Comparison of ENCODE assay signal across 12 mouse cellular contexts in the genomic region with DNA sequence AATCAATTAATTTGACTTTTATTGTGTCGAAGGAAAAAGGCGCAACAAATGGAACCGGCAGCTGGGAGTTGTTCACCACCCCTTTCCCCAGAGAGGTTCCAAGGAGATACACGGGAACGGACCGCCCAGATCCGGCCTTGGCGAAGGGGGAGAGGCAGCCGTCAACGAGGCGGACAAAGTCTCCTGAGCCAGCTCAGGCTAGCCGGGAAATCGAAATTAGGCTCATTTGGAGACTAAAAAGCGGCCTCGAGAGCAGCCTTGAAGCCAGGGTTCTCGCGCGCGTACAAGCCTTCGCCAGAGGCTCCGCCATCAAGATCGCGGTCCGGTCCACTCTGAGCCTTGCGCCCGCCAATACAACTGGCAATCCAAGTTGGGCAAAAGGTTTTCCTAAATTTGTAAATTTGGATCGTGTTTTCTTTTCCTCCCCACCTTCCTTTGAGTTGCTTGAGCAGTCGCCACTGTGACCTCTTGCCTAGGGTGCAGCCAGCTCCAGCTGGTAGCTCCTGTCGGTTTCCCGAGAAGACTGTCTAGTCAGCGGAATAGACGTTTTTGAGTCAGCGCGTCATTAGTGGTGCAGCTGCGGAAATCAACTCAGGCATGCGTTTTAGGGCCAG. TPM values are rescaled to one million over a fixed set of nuclear protein-coding genes. Genes with fewer than 3 reads are reported as not detected.
A peak's percentile ranks its signal among the peaks of the same experiment; 100 is the strongest.
DNase-seq lines count a peak whose midpoint lies in the region; ATAC-seq and TF ChIP-seq lines count a peak whose summit lies in the region.
"Had no signal": no experiment of that assay in that cellular context is flagged by ENCODE, and none has a peak within 500 bp of the region (broad histone marks: within the 10 kb centered on the region; RNA-seq: fewer than 3 reads in every experiment).

No protein-coding gene starts in this region.

- no peak for DNase-seq in heart, adult 8-10 months (ENCODE audit: low spot score)
- DNase-seq in testis, postnatal 10 days (ENCODE audit: low spot score), result peak; percentile 42
- no peak for DNase-seq in testis, postnatal 14 days (ENCODE audit: low spot score)
- peak; percentile 57 for DNase-seq in limb, embryonic 10.5 days (ENCODE audit: low spot score)
- no peak for DNase-seq in thymus, adult 2 months
- no peak for DNase-seq in lung, postnatal 36 days
- no peak for DNase-seq in frontal cortex, adult 2 months (ENCODE audit: extremely low spot score in 1 of 2, low spot score in 1 of 2)
- DNase-seq: lung, postnatal 10 days; right cerebral cortex, adult 18-20 months had no signal

- H3K27me3 ChIP-seq in heart, embryonic 11.5 days (ENCODE audit: control insufficient read depth, insufficient read depth, low read length), result peaks cover 91% of the 10 kb centered on the region
- peaks cover 100% of the 10 kb centered on the region for H3K27me3 ChIP-seq in limb, embryonic 10.5 days (ENCODE audit: low read depth, poor library complexity, severe bottlenecking)
- peaks cover 49% of the 10 kb centered on the region for H3K27me3 ChIP-seq in thymus, adult 2 months (ENCODE audit: control insufficient read depth, insufficient read depth, low read length)

- WGBS in heart, embryonic 11.5 days (ENCODE audit: insufficient replicate concordance), result under 1% methylated on average over 36 of the region's 36 CpGs
- under 1% methylated on average over 36 of the region's 36 CpGs for WGBS in limb, embryonic 10.5 days
- 9% methylated on average over 36 of the region's 36 CpGs for whole genome bisulfite sequencing in thymus, adult 2 months

- TF ChIP-seq POLR2A in thymus, adult 2 months (IDR thresholded peaks at IDR 0.05; ENCODE audit: control insufficient read depth, extremely low read depth, insufficient read depth, low read length, poor library complexity), result no peak

- peak overlapping the region; percentile 8; the same call in 1 of the 2 replicates for H3K4me3 ChIP-seq in heart, embryonic 11.5 days (ENCODE audit: low read depth, low read length)
- H3K4me3 ChIP-seq in limb, embryonic 10.5 days, result no peak overlapping the region; the same call in 1 of the 2 replicates
- no peak overlapping the region for H3K4me3 ChIP-seq in thymus, adult 2 months (ENCODE audit: control insufficient read depth, insufficient read depth, low read length)

- H3K36me3 ChIP-seq in heart, embryonic 11.5 days (ENCODE audit: control insufficient read depth, insufficient read depth, low read length), result no peaks in the 10 kb centered on the region
- no peaks in the 10 kb centered on the region for H3K36me3 ChIP-seq in limb, embryonic 10.5 days
- no peaks in the 10 kb centered on the region for H3K36me3 ChIP-seq in thymus, adult 2 months (ENCODE audit: control insufficient read depth, insufficient read depth, low read length)

- H3K4me2 ChIP-seq in heart, embryonic 11.5 days, result no peak overlapping the region

- H3K4me1 ChIP-seq in heart, embryonic 11.5 days (ENCODE audit: control insufficient read depth, insufficient read depth, low read length), result peaks cover 13% of the 10 kb centered on the region
- H3K4me1 ChIP-seq in limb, embryonic 10.5 days, result peaks cover 43% of the 10 kb centered on the region
- peaks cover 5% of the 10 kb centered on the region for H3K4me1 ChIP-seq in thymus, adult 2 months (replicated peaks; ENCODE audit: control insufficient read depth, insufficient read depth, low read length)

- TF ChIP-seq CTCF in thymus, adult 2 months (IDR thresholded peaks at IDR 0.05; ENCODE audit: borderline replicate concordance, control insufficient read depth, extremely low read depth, insufficient read depth, low read length, poor library complexity), result no peak

- ATAC-seq in heart, embryonic 11.5 days (replicated peaks; ENCODE audit: insufficient number of reproducible peaks, low FRiP score, low TSS enrichment), result no peak

- H3K9ac ChIP-seq in heart, embryonic 11.5 days (ENCODE audit: low read depth, low read length), result no peak overlapping the region

- H3K9me3 ChIP-seq in heart, embryonic 11.5 days (replicated peaks; ENCODE audit: control insufficient read depth, low read length), result no peaks in the 10 kb centered on the region
- H3K9me3 ChIP-seq in limb, embryonic 10.5 days (replicated peaks), result no peaks in the 10 kb centered on the region

- H3K27ac ChIP-seq in heart, embryonic 11.5 days (ENCODE audit: low read depth, low read length), result no peak overlapping the region
- no peak overlapping the region for H3K27ac ChIP-seq in limb, embryonic 10.5 days
- no peak overlapping the region for H3K27ac ChIP-seq in thymus, adult 2 months (ENCODE audit: control insufficient read depth, insufficient read depth, low read length)
- H3K27ac ChIP-seq: kidney, postnatal 0 days had no signal

RNA-seq across cellular contexts. Expression of gene Foxd3, which starts 2.4 kb away (rescaled TPM):
- 0.13 and 0.17 TPM in 2 replicates for polyA plus RNA-seq in heart, embryonic 11.5 days (2014; fragmentation: Nextera tagmentation; extraction: Ambion mirVana)
- under 1 TPM; 0.34 to 0.69 (median 0.41) TPM for total RNA-seq in heart, adult 8-10 months (2022)
- 0.06 and 0.08 TPM in 2 replicates for polyA plus RNA-seq in limb, embryonic 10.5 days (2016; fragmentation: Nextera tagmentation; extraction: Ambion mirVana)
- polyA plus RNA-seq in thymus, adult 2 months (2012; rRNA removed), result 1.5 and 1.8 TPM in 2 replicates
- polyA plus RNA-seq in frontal cortex, adult 2 months (2012; rRNA removed), result 3.4 and 4.3 TPM in 2 replicates
- total RNA-seq: MEL had no signal

Comparison
In these comparisons a context has a peak if more than half of its experiments do, and no peak if none do; other contexts are left out.
1. DNase-seq: peak in testis, postnatal 10 days (single experiment) and limb, embryonic 10.5 days (single experiment); none in heart, adult 8-10 months (single experiment), testis, postnatal 14 days (single experiment), thymus, adult 2 months (single experiment), lung, postnatal 36 days (single experiment) and frontal cortex, adult 2 months (0 of 2).